Mouse (Mus musculus) liver, embryonic 14.5 days (tissue): ENCODE measurements around the gene Lpp. TPM values are rescaled to one million over a fixed set of nuclear protein-coding genes. Genes with fewer than 3 reads are reported as not detected.

ENCODE experiments used
- ATAC-seq: fragments of 200-750 bp; cut with Nextera tagmentation; 2 replicates; pipeline ENCODE4 v1.8.0; 2017; ENCODE audit warnings: moderate number of reproducible peaks, mild to moderate bottlenecking, moderate library complexity; ENCODE audit not compliant: insufficient read depth
- DNase-seq, 3 experiments: peaks; one replicate each; pipeline ENCODE4 v3.0.0-alpha.2; 2012 to 2013; ENCODE audit warnings: low read depth in 3 of 3, low spot score in 3 of 3
- H3K27ac ChIP-seq: fragments of 300-500 bp; sonication (generic); 2 replicates; pipeline ENCODE4 v1.5.1; 2014; ENCODE audit warnings: moderate library complexity, mild to moderate bottlenecking, control low read depth, inconsistent platforms
- H3K27me3 ChIP-seq: fragments of 300-500 bp; sonication (generic); 2 replicates; pipeline ENCODE4 v1.6.1; 2014; ENCODE audit warnings: mild to moderate bottlenecking, low read length, moderate library complexity; ENCODE audit not compliant: control insufficient read depth, insufficient read depth
- H3K36me3 ChIP-seq: fragments of 300-500 bp; sonication (generic); replicated peaks from 2 replicates; pipeline ENCODE4 v1.6.1; 2014; ENCODE audit warnings: low read depth; ENCODE audit not compliant: control insufficient read depth, insufficient read depth
- H3K4me1 ChIP-seq, 2 experiments: fragments of 200-500 bp in 1 of 2; fragments of 300-500 bp in 1 of 2; sonication (generic) in 1 of 2; replicated peaks; 2 replicates each; pipeline ENCODE4 v1.6.1; 2012 to 2014; ENCODE audit warnings: antibody characterized with exemption in 1 of 2, inconsistent platforms in 1 of 2, low read length in 1 of 2; ENCODE audit not compliant: control insufficient read depth in 2 of 2, insufficient read depth in 2 of 2
- H3K4me2 ChIP-seq: fragments of 300-500 bp; sonication (generic); 2 replicates; pipeline ENCODE4 v1.6.1; 2014; ENCODE audit warnings: low read depth, mild to moderate bottlenecking, control low read depth, moderate library complexity
- H3K4me3 ChIP-seq, 2 experiments: fragments of 200-500 bp in 1 of 2; fragments of 300-500 bp in 1 of 2; sonication (generic) in 1 of 2; 2 replicates each; pipeline ENCODE4 v1.5.1; 2012 to 2014; ENCODE audit warnings: low read depth in 2 of 2, low read length in 2 of 2, mild to moderate bottlenecking in 2 of 2, control low read depth in 1 of 2, inconsistent platforms in 1 of 2, moderate library complexity in 1 of 2; ENCODE audit not compliant: insufficient read depth in 1 of 2
- H3K9ac ChIP-seq: fragments of 300-500 bp; sonication (generic); replicated peaks from 2 replicates; pipeline ENCODE4 v1.6.1; 2014; ENCODE audit warnings: mild to moderate bottlenecking, control low read depth, moderate library complexity
- H3K9me3 ChIP-seq: fragments of 300-500 bp; sonication (generic); 2 replicates; pipeline ENCODE4 v1.6.1; 2016; ENCODE audit warnings: low read length, mixed read lengths; ENCODE audit not compliant: control insufficient read depth
- CTCF ChIP-seq: IDR thresholded peaks from 2 replicates; pipeline ENCODE4 v1.5.1; 2016; ENCODE audit warnings: antibody characterized with exemption, low read depth, control low read depth
- EP300 ChIP-seq: IDR thresholded peaks from 2 replicates; pipeline ENCODE4 v1.6.1; 2016; ENCODE audit warnings: antibody characterized with exemption, low read depth
- WGBS: fragments of 180-500 bp; shearing (Covaris S2); extraction: QIAGEN DNeasy Blood & Tissue Kit; methylation state at CpG from one replicate; pipeline ENCODE4 v1.1.7; 2014; ENCODE audit not compliant: insufficient replicate concordance; 5-methylcytosine and 5-hydroxymethylcytosine counted together
- polyA plus RNA-seq, 2 experiments: library from polyadenylated mRNA; depleted of rRNA in 1 of 2; stranded (reverse) in 1 of 2; unstranded in 1 of 2; fragments of >200 nt; fragmentation: Nextera tagmentation in 1 of 2; extraction: Ambion mirVana in 1 of 2; gene quantifications; 2 replicates each; pipeline versions ENCODE4 v1.2.1 to v1.2.3; 2012 to 2014

Lpp gene
- polyA plus RNA-seq, 2 experiments, result 1.4 to 4.3 TPM

DNA sequence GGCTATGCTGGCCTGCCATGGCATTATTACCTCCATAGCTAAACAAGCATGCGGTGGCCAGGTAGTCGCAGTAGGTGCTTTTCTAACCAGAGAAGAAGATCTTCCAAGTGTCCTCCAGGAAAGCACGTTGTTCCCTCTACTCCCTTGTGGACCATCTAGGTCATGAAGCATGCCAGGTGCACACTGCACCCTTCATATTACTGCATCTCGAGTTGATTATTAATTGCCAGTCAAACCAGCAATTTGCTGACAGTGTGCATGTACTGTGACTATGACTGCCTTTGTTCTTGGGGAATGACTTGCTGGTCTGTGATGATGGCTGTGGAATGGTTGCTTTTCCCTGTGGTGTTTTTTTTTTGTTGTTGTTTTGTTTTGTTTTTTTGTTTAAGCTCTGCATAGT, 45.1 kb downstream of the Lpp start:
- Histone ChIP-seq H3K9me3 (no peaks in the 10 kb centered on the region), H3K4me1 (peaks cover 2 to 25% of the 10 kb centered on the region in 2 experiments; a peak in 2 of 4 replicates), H3K4me3 (no peak overlapping the region), H3K9ac (no peak overlapping the region), H3K36me3 (no peaks in the 10 kb centered on the region), H3K27ac (no peak overlapping the region), H3K4me2 (no peak overlapping the region), H3K27me3 (no peaks in the 10 kb centered on the region)
- no peak for TF ChIP-seq CTCF
- no peak for TF ChIP-seq EP300
- 65% methylated on average over 4 of the region's 4 CpGs for WGBS
- DNase-seq, result no peak
- no peak for ATAC-seq

DNA sequence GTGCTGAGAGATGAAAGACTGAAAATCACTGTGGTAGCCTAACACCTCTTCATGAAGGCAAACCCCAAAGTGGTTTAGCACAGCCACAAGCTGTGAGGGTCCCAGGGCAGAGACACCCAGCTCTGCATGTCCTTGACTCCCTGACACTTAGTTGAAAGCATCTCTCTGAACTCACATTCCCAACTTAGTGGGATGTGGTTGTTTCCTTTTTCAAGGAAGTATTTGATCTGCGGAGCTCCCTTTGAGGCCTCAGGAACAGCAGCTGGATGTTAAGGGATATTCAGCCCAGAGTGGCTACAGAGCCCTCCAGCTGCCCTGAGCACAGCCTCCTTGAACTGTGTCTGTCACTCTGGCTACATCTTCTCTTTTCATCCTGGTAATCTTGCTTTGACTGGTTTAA, 48.0 kb downstream of the Lpp start:
- H3K4me1 ChIP-seq, result peaks cover 0 to 5% of the 10 kb centered on the region in 2 experiments; a peak in 2 of 4 replicates
- no peak for DNase-seq
- no peak overlapping the region for H3K27ac ChIP-seq
- H3K9ac ChIP-seq, result no peak overlapping the region
- no peaks in the 10 kb centered on the region for H3K9me3 ChIP-seq
- H3K4me3 ChIP-seq, result no peak overlapping the region
- H3K36me3 ChIP-seq, result no peaks in the 10 kb centered on the region
- no peaks in the 10 kb centered on the region for H3K27me3 ChIP-seq
- H3K4me2 ChIP-seq, result no peak overlapping the region
- no peak for ATAC-seq
- WGBS, result 45% methylated on average over 1 of the region's 1 CpGs
- TF ChIP-seq EP300, result no peak
- no peak for TF ChIP-seq CTCF

DNA sequence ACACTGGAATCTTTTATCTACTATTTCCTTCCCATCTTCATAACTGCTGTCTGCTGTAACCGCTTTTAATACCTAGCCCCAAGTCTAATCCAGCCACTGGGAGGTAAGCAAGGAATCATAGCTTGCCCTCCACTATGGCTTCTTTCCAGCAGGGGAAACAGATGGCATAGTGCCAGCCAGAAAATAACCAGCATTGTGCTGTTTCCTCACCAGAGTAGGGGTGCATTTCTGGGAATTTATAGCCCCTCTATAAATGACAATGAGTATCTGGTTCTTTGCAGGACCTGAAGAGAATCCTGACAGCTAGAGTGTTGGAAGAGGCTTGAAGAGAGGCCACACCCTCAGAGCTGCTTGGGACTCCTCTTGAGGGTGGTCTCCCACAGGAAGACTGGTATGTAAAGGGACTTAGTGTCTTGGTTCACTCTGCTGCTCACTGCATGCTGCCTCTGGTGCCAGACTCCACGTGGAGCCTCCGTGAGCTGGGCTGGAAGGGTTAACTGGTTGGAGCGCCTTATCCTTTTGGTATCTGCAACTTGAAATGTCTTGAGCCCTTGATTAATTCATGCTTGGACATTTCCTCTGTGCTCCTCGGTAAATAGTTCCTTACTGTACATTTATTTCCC, 49.3 kb downstream of the Lpp start:
- Histone ChIP-seq H3K27ac (no peak overlapping the region), H3K9ac (no peak overlapping the region), H3K27me3 (no peaks in the 10 kb centered on the region), H3K4me1 (peaks cover 0 to 7% of the 10 kb centered on the region in 2 experiments; a peak in 2 of 4 replicates), H3K9me3 (no peaks in the 10 kb centered on the region), H3K36me3 (no peaks in the 10 kb centered on the region), H3K4me3 (no peak overlapping the region), H3K4me2 (no peak overlapping the region)
- TF ChIP-seq CTCF (no peak), EP300 (no peak)
- 51% methylated on average over 5 of the region's 5 CpGs for WGBS
- ATAC-seq, result no peak
- DNase-seq, result no peak

- no peak overlapping the region for H3K4me2 ChIP-seq
- TF ChIP-seq EP300 (no peak), CTCF (no peak)
- no peaks in the 10 kb centered on the region for H3K27me3 ChIP-seq
- 62% methylated on average over 7 of the region's 7 CpGs for WGBS
- H3K9me3 ChIP-seq, result no peaks in the 10 kb centered on the region
- DNase-seq, result no peak
- no peak overlapping the region for H3K27ac ChIP-seq
- H3K36me3 ChIP-seq, result no peaks in the 10 kb centered on the region
- H3K4me1 ChIP-seq, result peaks cover 0 to 11% of the 10 kb centered on the region in 2 experiments; a peak in 2 of 4 replicates
- no peak for ATAC-seq
- no peak overlapping the region for H3K4me3 ChIP-seq
- H3K9ac ChIP-seq, result no peak overlapping the region
Measured at GRCm38 (mm10) chr16:24443123-24443515, 49.8 kb downstream of the Lpp start.

GRCm38 (mm10) chr16:24443555-24443954, 50.2 kb downstream of the Lpp start:
- no peak for ATAC-seq
- Histone ChIP-seq H3K4me2 (no peak overlapping the region), H3K4me3 (no peak overlapping the region), H3K4me1 (peaks cover 0 to 14% of the 10 kb centered on the region in 2 experiments; a peak in 2 of 4 replicates), H3K36me3 (no peaks in the 10 kb centered on the region), H3K27ac (no peak overlapping the region), H3K27me3 (no peaks in the 10 kb centered on the region), H3K9ac (no peak overlapping the region), H3K9me3 (no peaks in the 10 kb centered on the region)
- TF ChIP-seq CTCF (no peak), EP300 (no peak)
- DNase-seq, result no peak
- WGBS, result 60% methylated on average over 5 of the region's 5 CpGs
